Mouse (Mus musculus): ENCODE measurements around the gene 1700037H04Rik. TPM values are rescaled to one million over a fixed set of nuclear protein-coding genes. Genes with fewer than 3 reads are reported as not detected.
"Not testable (repeated sequence)": the region's sequence is repeated elsewhere in the genome, so short reads cannot be mapped to it uniquely, and the experiment has no call there.

The 1700037H04Rik gene
- polyA plus RNA-seq, 1 experiment from 2014 or later = 91.1 TPM

GRCm38 (mm10) chr2:131105989-131106388 is 53.9 kb downstream of the 1700037H04Rik start:
- WGBS = 92% methylated on average over 5 of the region's 5 CpGs

GRCm38 (mm10) chr2:131105061-131105460 is 54.8 kb downstream of the 1700037H04Rik start:
- not testable (repeated sequence) for H3K27me3 ChIP-seq; H3K4me1 ChIP-seq; H3K27ac ChIP-seq; H3K4me3 ChIP-seq (replicated peaks); H3K9ac ChIP-seq; H3K4me2 ChIP-seq; H3K36me3 ChIP-seq; H3K9me3 ChIP-seq (replicated peaks)
- 0 out of 2 replicates have a peak, but pooled peaks have one; percentile 36 for ATAC-seq (replicated peaks; ENCODE audit: low FRiP score)
- WGBS = 69% methylated on average over 4 of the region's 4 CpGs

More at GRCm38 (mm10) chr2:131105989-131106388, 53.9 kb downstream of the 1700037H04Rik start:
- H3K4me2 ChIP-seq = no peak overlapping the region
- no peak overlapping the region for H3K4me3 ChIP-seq (replicated peaks)
- H3K27me3 ChIP-seq = no peaks in the 10 kb centered on the region
- no peaks in the 10 kb centered on the region for H3K9me3 ChIP-seq (replicated peaks)
- H3K27ac ChIP-seq = no peak overlapping the region
- H3K9ac ChIP-seq = no peak overlapping the region
- no peaks in the 10 kb centered on the region for H3K36me3 ChIP-seq
- no peak for ATAC-seq (replicated peaks; ENCODE audit: low FRiP score)
- no peaks in the 10 kb centered on the region for H3K4me1 ChIP-seq

GRCm38 (mm10) chr2:131104021-131104420 is 55.9 kb downstream of the 1700037H04Rik start:
- Histone ChIP-seq H3K4me2 (no peak overlapping the region), H3K36me3 (no peaks in the 10 kb centered on the region), H3K4me1 (no peaks in the 10 kb centered on the region), H3K9me3 (replicated peaks) (no peaks in the 10 kb centered on the region), H3K27me3 (no peaks in the 10 kb centered on the region), H3K9ac (no peak overlapping the region), H3K27ac (no peak overlapping the region), H3K4me3 (replicated peaks) (no peak overlapping the region)
- ATAC-seq (replicated peaks; ENCODE audit: low FRiP score) = no peak
- 83% methylated on average over 4 of the region's 4 CpGs for WGBS

GRCm38 (mm10) chr2:131101530-131101929 is 58.4 kb downstream of the 1700037H04Rik start:
- H3K9ac ChIP-seq = no peak overlapping the region
- H3K4me3 ChIP-seq (replicated peaks) = no peak overlapping the region
- 51% methylated on average over 3 of the region's 3 CpGs for WGBS
- H3K4me1 ChIP-seq = peaks cover 13% of the 10 kb centered on the region
- H3K27me3 ChIP-seq = no peaks in the 10 kb centered on the region
- H3K27ac ChIP-seq = no peak overlapping the region
- H3K4me2 ChIP-seq = no peak overlapping the region
- no peaks in the 10 kb centered on the region for H3K9me3 ChIP-seq (replicated peaks)
- no peaks in the 10 kb centered on the region for H3K36me3 ChIP-seq
- no peak for ATAC-seq (replicated peaks; ENCODE audit: low FRiP score)

- Histone ChIP-seq H3K4me2 (peak overlapping the region; percentile 44), H3K9ac (0 out of 2 replicates have a peak overlapping the region, but pooled peaks have one; percentile 7), H3K4me3 (replicated peaks) (no peak overlapping the region), H3K27me3 (no peaks in the 10 kb centered on the region), H3K27ac (peak overlapping the region; percentile 92), H3K36me3 (no peaks in the 10 kb centered on the region), H3K9me3 (replicated peaks) (no peaks in the 10 kb centered on the region), H3K4me1 (peaks cover 24% of the 10 kb centered on the region)
- no peak for ATAC-seq (replicated peaks; ENCODE audit: low FRiP score)
- WGBS = 62% methylated on average over 4 of the region's 4 CpGs
Observed at GRCm38 (mm10) chr2:131097087-131097486, 62.8 kb downstream of the 1700037H04Rik start.

Other genes with a start within 250 kb of the 1700037H04Rik start
- 15.1 and 17.0 TPM in 2 replicates for gene Gfra4, start 117.0 kb downstream of the 1700037H04Rik start, polyA plus RNA-seq (2015; fragmentation: Nextera tagmentation; extraction: Ambion mirVana)
- gene Adam33, start 96.3 kb downstream of the 1700037H04Rik start, polyA plus RNA-seq (2015; fragmentation: Nextera tagmentation; extraction: Ambion mirVana) = 3.6 and 4.9 TPM in 2 replicates
- 0.35 and 0.49 TPM in 2 replicates for gene Siglec1, start 73.3 kb downstream of the 1700037H04Rik start, polyA plus RNA-seq (2015; fragmentation: Nextera tagmentation; extraction: Ambion mirVana)
- 20.3 and 21.3 TPM in 2 replicates for gene Hspa12b, start 32.8 kb downstream of the 1700037H04Rik start, polyA plus RNA-seq (2015; fragmentation: Nextera tagmentation; extraction: Ambion mirVana)
- not detected in 2 replicates for gene Gm11037, start 26.6 kb downstream of the 1700037H04Rik start, polyA plus RNA-seq (2015; fragmentation: Nextera tagmentation; extraction: Ambion mirVana)
- gene Cenpb, start 20.0 kb upstream of the 1700037H04Rik start, polyA plus RNA-seq (2015; fragmentation: Nextera tagmentation; extraction: Ambion mirVana) = 10.6 and 10.8 TPM in 2 replicates
- 62.1 and 71.5 TPM in 2 replicates for gene Cdc25b, start 26.9 kb upstream of the 1700037H04Rik start, polyA plus RNA-seq (2015; fragmentation: Nextera tagmentation; extraction: Ambion mirVana)
- 3.2 and 3.6 TPM in 2 replicates for gene Spef1, start 27.2 kb upstream of the 1700037H04Rik start, polyA plus RNA-seq (2015; fragmentation: Nextera tagmentation; extraction: Ambion mirVana)
- gene Ap5s1, start 47.0 kb upstream of the 1700037H04Rik start, polyA plus RNA-seq (2015; fragmentation: Nextera tagmentation; extraction: Ambion mirVana) = 25.6 TPM in 2 replicates
- gene Mavs, start 74.0 kb upstream of the 1700037H04Rik start, polyA plus RNA-seq (2015; fragmentation: Nextera tagmentation; extraction: Ambion mirVana) = 27.8 and 30.2 TPM in 2 replicates
- gene Pank2, start 102.4 kb upstream of the 1700037H04Rik start, polyA plus RNA-seq (2015; fragmentation: Nextera tagmentation; extraction: Ambion mirVana) = 38.3 and 39.0 TPM in 2 replicates
- 3.9 and 4.0 TPM in 2 replicates for gene Rnf24, start 192.8 kb upstream of the 1700037H04Rik start, polyA plus RNA-seq (2015; fragmentation: Nextera tagmentation; extraction: Ambion mirVana)

All from kidney, embryonic 15.5 days (tissue).